Mouse (Mus musculus) urinary bladder, postnatal 10 days (tissue): ENCODE measurements around the gene Slc4a11.

ENCODE experiments used
- DNase-seq: peaks from one replicate; pipeline ENCODE4 v3.0.0; 2022; ENCODE audit warnings: low spot score

Gene Slc4a11

GRCm38 (mm10) chr2:130697153-130697810 is at the start of gene Slc4a11:
Gene Slc4a11 (minus strand): TSS chr2:130697519.
- no peak for DNase-seq

DNA sequence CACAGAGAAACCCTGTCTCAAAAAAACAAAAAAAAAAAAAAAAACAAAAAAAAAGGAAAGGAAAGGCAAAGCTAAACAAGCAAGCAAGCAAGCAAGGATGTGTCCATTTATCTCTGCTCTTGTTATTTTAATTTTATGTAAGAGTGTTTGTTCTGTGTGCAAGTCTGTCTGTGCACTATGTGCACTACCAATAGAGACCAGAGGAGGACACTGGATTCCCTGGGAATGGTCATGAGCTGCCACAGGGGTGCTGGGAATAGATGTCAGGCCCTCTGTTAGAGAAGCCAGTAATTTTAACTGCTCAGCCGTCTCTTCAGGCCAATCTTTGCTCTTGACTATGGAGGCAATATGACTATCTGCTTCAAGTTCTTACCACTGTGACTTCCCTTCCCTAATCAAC is 46.3 kb upstream of the Slc4a11 start:
- DNase-seq, result no peak

GRCm38 (mm10) chr2:130740096-130740495 is 42.8 kb upstream of the Slc4a11 start:
- no peak for DNase-seq

GRCm38 (mm10) chr2:130738019-130738418 is 40.7 kb upstream of the Slc4a11 start:
- no peak for DNase-seq

DNA sequence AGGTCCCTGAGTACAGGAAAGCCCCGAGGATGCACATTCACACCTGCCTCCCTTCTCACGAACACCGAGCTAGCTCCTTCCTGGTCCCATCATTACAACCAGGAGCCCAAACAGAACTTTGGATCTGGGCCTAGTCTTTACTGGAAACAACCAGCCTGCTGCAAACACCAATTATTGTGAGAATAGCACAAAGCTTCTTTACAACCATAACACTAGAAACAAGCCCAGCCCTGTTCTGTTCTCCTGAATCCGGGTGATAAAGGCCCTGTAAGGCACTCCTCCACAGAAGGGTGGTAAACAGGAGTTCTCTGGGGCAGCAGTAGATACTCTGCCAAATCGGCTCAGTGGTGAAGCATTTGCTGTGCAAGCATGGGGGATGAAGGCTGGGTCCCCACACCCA is 38.0 kb upstream of the Slc4a11 start:
- DNase-seq, result no peak

GRCm38 (mm10) chr2:130733444-130733843 is 36.1 kb upstream of the Slc4a11 start:
- DNase-seq, result no peak

GRCm38 (mm10) chr2:130731855-130732254 is 34.5 kb upstream of the Slc4a11 start:
- DNase-seq, result no peak

DNA sequence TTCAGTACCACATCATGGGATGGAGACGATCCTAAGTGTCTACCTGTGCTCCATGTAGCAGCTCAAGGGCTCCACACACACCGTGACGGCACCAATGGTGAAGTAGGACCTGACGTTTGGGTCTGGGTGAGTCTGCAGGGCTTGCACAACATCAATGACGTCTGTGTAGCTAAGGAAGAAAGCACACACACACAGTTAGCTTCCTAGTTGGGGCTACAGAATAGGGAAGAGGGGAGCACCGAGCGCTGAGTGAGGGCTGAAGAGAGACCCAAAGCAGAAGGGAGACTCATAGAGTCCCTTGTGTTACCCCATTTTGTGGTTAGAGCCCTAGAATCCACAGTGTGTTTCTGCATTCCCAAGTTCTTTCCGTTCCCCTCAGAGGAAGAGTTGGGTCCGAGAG is 33.4 kb upstream of the Slc4a11 start:
- DNase-seq, result no peak

DNA sequence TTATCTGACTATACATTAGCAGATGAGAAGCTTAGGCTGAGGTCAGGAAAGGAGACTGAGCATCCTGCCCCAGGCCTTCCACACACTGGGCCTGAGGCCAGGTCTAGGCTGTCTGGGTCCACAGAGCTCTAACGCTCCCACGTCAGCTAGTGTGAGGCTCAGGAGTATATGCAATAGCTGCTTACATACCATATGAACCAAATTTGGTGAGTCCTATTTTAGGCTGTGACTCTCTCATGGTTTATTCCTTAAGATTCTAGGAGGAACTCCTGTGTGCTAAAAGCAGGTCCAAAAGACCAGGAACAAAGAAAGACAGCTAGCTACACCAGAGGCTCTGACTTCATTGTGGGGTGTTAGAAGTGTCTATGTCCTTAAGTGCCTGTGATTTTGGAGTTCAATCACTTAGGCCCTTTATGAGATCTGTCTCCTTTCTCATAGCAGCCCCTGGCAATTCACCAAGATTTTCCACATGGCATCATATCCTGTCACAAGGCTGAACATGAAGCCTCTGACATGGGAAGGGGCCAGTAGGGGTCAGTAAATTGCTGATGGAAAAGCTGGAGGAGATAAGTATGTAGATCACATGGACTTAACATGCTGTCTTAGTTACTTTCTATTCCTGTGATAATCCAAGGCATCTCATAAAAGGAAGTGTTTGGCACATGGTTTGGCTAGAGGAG is 31.7 kb upstream of the Slc4a11 start:
- no peak for DNase-seq

- DNase-seq, result no peak
Observed at GRCm38 (mm10) chr2:130727752-130728151, 30.4 kb upstream of the Slc4a11 start.

DNA sequence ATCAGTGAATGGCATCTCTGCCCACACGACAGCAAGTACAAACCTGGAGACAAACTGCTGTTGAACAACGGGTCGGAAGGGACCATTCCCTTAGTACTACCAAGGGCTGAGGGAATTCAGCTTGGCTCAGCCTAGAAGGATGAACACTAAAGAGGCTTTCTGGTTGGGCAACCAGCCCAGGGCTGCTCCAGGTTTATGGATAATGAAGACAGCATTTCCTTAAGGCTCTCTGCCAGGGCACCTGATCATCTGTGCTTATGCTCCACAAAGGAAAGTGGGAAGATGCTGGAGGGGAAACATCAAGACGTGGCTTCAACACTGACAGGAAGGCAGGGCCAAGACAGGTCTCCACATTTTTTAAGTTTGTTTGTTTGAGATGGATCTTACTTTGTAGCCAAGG is 27.1 kb upstream of the Slc4a11 start:
- no peak for DNase-seq

GRCm38 (mm10) chr2:130717951-130718350 is 20.6 kb upstream of the Slc4a11 start:
- no peak for DNase-seq

- no peak for DNase-seq
Observed at GRCm38 (mm10) chr2:130707057-130707456, 9.7 kb upstream of the Slc4a11 start.

- no peak for DNase-seq
Observed at GRCm38 (mm10) chr2:130706602-130707001, 9.3 kb upstream of the Slc4a11 start.

- DNase-seq, result no peak
Observed at GRCm38 (mm10) chr2:130705178-130705577, 7.9 kb upstream of the Slc4a11 start.

DNA sequence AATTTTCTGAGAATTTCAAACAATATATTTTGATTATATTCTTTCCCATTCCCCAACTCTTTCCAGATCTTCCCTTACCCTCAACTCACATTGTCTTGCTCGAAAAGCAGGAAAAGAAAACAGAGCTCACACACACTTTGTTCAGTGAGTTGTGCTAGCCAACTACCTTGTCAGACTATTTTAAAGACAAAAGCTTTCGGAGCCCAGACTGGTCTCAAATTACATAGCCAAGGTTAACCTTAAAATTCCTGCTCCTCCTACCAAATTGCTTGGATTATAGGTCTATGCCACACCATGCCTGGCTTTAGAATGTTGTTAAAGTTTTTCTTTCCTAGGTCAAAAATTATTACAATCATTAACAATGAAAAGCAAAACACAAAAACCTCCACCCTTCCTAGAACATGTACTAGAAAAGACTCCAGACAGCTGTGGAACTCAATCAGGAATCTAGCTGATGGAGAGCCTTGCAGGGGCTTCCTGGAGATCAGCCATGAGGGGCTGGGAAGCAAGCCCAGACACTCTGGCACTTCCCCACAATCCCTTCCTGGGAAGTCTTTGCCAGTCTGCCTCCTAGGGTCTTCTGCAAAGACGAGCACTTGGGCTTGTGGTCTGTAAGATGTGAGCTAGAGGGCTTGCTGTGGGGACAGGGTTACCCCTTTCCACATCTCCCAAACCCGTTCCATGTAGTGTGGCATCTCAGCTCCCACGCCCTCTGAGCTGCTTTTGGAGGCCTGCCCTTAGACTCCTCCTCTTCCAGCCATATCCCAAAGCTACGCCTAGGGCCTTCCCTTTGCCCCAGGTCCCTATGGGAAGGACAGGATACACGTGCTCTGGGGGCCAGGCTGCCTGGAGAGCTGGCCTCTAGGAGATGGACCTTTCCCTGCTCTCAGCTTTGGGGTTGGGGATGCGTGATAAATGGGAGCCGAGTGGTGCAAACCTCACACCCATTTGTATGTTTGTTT is 7.0 kb upstream of the Slc4a11 start:
- no peak for DNase-seq

GRCm38 (mm10) chr2:130697821-130698266 is 525 bp upstream of the Slc4a11 start:
- no peak for DNase-seq

GRCm38 (mm10) chr2:130696700-130697152 is 593 bp downstream of the Slc4a11 start:
- no peak for DNase-seq

- no peak for DNase-seq
Observed at GRCm38 (mm10) chr2:130693563-130693962, 3.8 kb downstream of the Slc4a11 start.

GRCm38 (mm10) chr2:130689011-130689410 is 8.3 kb downstream of the Slc4a11 start:
- no peak for DNase-seq

DNA sequence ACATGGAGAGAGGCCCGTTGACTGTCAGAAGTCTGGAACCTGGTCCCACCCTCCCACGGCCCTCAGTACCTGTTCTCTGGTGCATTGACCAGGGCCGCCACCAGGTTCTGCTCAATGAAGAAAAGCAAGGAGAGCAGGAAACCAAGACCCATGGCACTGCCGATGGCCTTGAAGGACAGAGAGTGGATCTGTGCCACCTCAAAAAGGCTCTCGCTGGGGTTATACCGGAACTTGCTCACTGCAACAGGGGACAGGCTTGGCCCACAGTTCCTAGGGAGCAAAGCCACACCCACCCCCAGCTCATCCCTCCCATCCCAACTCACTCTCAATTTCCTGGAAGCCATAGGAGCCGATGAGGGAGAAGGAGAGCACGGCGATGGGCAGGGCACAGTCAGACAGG is 11.9 kb downstream of the Slc4a11 start:
- no peak for DNase-seq

GRCm38 (mm10) chr2:130681531-130681930 is 15.8 kb downstream of the Slc4a11 start:
- no peak for DNase-seq

DNA sequence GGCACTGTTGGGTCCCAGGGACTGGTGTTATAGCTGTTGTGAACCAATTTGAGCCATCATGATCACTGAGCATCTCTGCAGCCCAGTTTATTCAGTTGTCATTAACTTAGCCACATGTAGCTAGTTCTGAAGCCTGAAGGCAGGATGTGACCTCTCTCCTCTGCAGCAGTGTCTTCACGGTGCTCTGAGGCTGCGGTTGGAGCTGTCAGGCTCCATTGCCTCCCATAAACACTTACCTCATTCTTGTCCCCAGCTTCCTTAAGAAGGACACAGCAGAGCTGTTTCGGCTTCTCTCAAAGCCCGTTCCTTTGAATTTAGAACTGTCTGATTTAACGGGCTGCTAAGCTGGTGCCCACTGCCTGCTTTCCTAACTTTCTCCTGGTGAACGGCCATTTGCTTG is 17.4 kb downstream of the Slc4a11 start:
- no peak for DNase-seq
